Mouse (Mus musculus): ENCODE data around the gene Gm10226. TPM values are rescaled to one million over a fixed set of nuclear protein-coding genes. Genes with fewer than 3 reads are reported as not detected.
"Not testable (repeated sequence)": the region's sequence is repeated elsewhere in the genome, so short reads cannot be mapped to it uniquely, and the experiment has no call there.

The Gm10226 gene
- 14.7 and 14.8 TPM in 2 replicates for polyA plus RNA-seq (2015; fragmentation: Nextera tagmentation; extraction: Ambion mirVana)

GRCm38 (mm10) chr17:21691560-21691959, at the start of gene Gm10226:
Gene Gm10226, plus strand, starts transcription at chr17:21691860.
- WGBS, result 95% methylated on average over 3 of the region's 3 CpGs
- ATAC-seq (replicated peaks), result no peak
- H3K4me2 ChIP-seq (replicated peaks), result no peak within 1 kb of the TSS
- peaks cover 39% of the 10 kb centered on the region for H3K36me3 ChIP-seq
- H3K9ac ChIP-seq (replicated peaks), result no peak within 1 kb of the TSS
- no peaks in the 10 kb centered on the region for H3K27me3 ChIP-seq
- H3K9me3 ChIP-seq, result no peaks in the 10 kb centered on the region
- H3K4me3 ChIP-seq, result no peak within 1 kb of the TSS
- H3K27ac ChIP-seq (replicated peaks), result no peak within 1 kb of the TSS
- H3K4me1 ChIP-seq, result no peaks in the 10 kb centered on the region

GRCm38 (mm10) chr17:21648791-21649190, 42.9 kb upstream of the Gm10226 start:
- no peak overlapping the region for H3K9ac ChIP-seq (replicated peaks)
- 0 out of 2 replicates have a peak, but pooled peaks cover 3% of the 10 kb centered on the region for H3K36me3 ChIP-seq
- no peaks in the 10 kb centered on the region for H3K4me1 ChIP-seq
- H3K4me2 ChIP-seq (replicated peaks), result no peak overlapping the region
- no peak overlapping the region for H3K4me3 ChIP-seq
- H3K27ac ChIP-seq (replicated peaks), result no peak overlapping the region
- ATAC-seq (replicated peaks), result no peak
- no peaks in the 10 kb centered on the region for H3K27me3 ChIP-seq
- no peaks in the 10 kb centered on the region for H3K9me3 ChIP-seq
- WGBS, result 80% methylated on average over 3 of the region's 3 CpGs

GRCm38 (mm10) chr17:21649936-21650335, 41.7 kb upstream of the Gm10226 start:
- Histone ChIP-seq H3K27me3 (no peaks in the 10 kb centered on the region), H3K27ac (replicated peaks) (peak overlapping the region; percentile 78), H3K4me1 (no peaks in the 10 kb centered on the region), H3K9me3 (no peaks in the 10 kb centered on the region), H3K9ac (replicated peaks) (peak overlapping the region; percentile 47; the same call in 1 of the 2 replicates), H3K4me3 (peak overlapping the region; percentile 49), H3K4me2 (replicated peaks) (peak overlapping the region; percentile 48), H3K36me3 (0 out of 2 replicates have a peak, but pooled peaks cover 3% of the 10 kb centered on the region)
- 32% methylated on average over 2 of the region's 2 CpGs for WGBS
- ATAC-seq (replicated peaks), result peak; percentile 47

GRCm38 (mm10) chr17:21650364-21650907, 41.2 kb upstream of the Gm10226 start, which contains the start of gene Zfp983:
Gene Zfp983, plus strand, starts transcription at chr17:21650624.
- WGBS, result 2% methylated on average over 17 of the region's 17 CpGs
- not testable (repeated sequence) for H3K4me1 ChIP-seq, H3K36me3 ChIP-seq, H3K9me3 ChIP-seq, H3K27me3 ChIP-seq
- Histone ChIP-seq H3K27ac (replicated peaks) (peak within 1 kb of the TSS; percentile 78), H3K9ac (replicated peaks) (peak within 1 kb of the TSS; percentile 47; the same call in 1 of the 2 replicates), H3K4me2 (replicated peaks) (peak within 1 kb of the TSS; percentile 48), H3K4me3 (peak within 1 kb of the TSS; percentile 49)
- ATAC-seq (replicated peaks), result peak; percentile 98

GRCm38 (mm10) chr17:21678826-21679225, 12.8 kb upstream of the Gm10226 start:
- H3K36me3 ChIP-seq; H3K4me2 ChIP-seq (replicated peaks); H3K4me3 ChIP-seq; H3K27ac ChIP-seq (replicated peaks); H3K27me3 ChIP-seq; H3K9ac ChIP-seq (replicated peaks); H3K4me1 ChIP-seq; H3K9me3 ChIP-seq: not testable (repeated sequence)
- WGBS, result 43% methylated on average over 1 of the region's 1 CpGs
- ATAC-seq (replicated peaks), result peak; percentile 4; the same call in 1 of the 2 replicates

GRCm38 (mm10) chr17:21679273-21680018, 12.2 kb upstream of the Gm10226 start:
- peak overlapping the region; percentile 70 for H3K27ac ChIP-seq (replicated peaks)
- 4% methylated on average over 9 of the region's 9 CpGs for whole genome bisulfite sequencing
- ATAC-seq (replicated peaks), result peak; percentile 99

GRCm38 (mm10) chr17:21680019-21680376, 11.7 kb upstream of the Gm10226 start:
- Histone ChIP-seq H3K4me2 (replicated peaks) (peak overlapping the region; percentile 51), H3K4me3 (peak overlapping the region; percentile 51), H3K9ac (replicated peaks) (peak overlapping the region; percentile 44; the same call in 1 of the 2 replicates), H3K27ac (replicated peaks) (0 out of 2 replicates have a peak overlapping the region, but pooled peaks have one; percentile 70)
- H3K36me3 ChIP-seq, H3K27me3 ChIP-seq, H3K4me1 ChIP-seq, H3K9me3 ChIP-seq: not testable (repeated sequence)
- 0% methylated on average over 10 of the region's 10 CpGs for WGBS
- peak; percentile 89 for ATAC-seq (replicated peaks)

More at GRCm38 (mm10) chr17:21679273-21680018, 12.2 kb upstream of the Gm10226 start:
- Histone ChIP-seq H3K9me3 (no peaks in the 10 kb centered on the region), H3K9ac (replicated peaks) (peak overlapping the region; percentile 44; the same call in 1 of the 2 replicates), H3K4me1 (peaks cover 9% of the 10 kb centered on the region; the same call in 1 of the 2 replicates), H3K4me2 (replicated peaks) (peak overlapping the region; percentile 51), H3K4me3 (peak overlapping the region; percentile 51), H3K27me3 (no peaks in the 10 kb centered on the region), H3K36me3 (peaks cover under 1% of the 10 kb centered on the region; the same call in 1 of the 2 replicates)

- 84% methylated on average over 3 of the region's 3 CpGs for WGBS
- no peaks in the 10 kb centered on the region for H3K4me1 ChIP-seq
- H3K9ac ChIP-seq (replicated peaks), result no peak overlapping the region
- no peak overlapping the region for H3K27ac ChIP-seq (replicated peaks)
- no peaks in the 10 kb centered on the region for H3K27me3 ChIP-seq
- peaks cover 39% of the 10 kb centered on the region for H3K36me3 ChIP-seq
- ATAC-seq (replicated peaks), result no peak
- H3K4me2 ChIP-seq (replicated peaks), result no peak overlapping the region
- no peaks in the 10 kb centered on the region for H3K9me3 ChIP-seq
- H3K4me3 ChIP-seq, result no peak overlapping the region
Measured at GRCm38 (mm10) chr17:21693342-21693741, 1.7 kb downstream of the Gm10226 start.

GRCm38 (mm10) chr17:21696073-21696472, 4.4 kb downstream of the Gm10226 start:
- H3K27ac ChIP-seq (replicated peaks), result no peak overlapping the region
- no peaks in the 10 kb centered on the region for H3K4me1 ChIP-seq
- ATAC-seq (replicated peaks), result no peak

GRCm38 (mm10) chr17:21702281-21703240, 10.9 kb downstream of the Gm10226 start:
- H3K27me3 ChIP-seq, result no peaks in the 10 kb centered on the region
- H3K9ac ChIP-seq (replicated peaks), result no peak overlapping the region
- no peaks in the 10 kb centered on the region for H3K9me3 ChIP-seq
- no peak for ATAC-seq (replicated peaks)
- H3K36me3 ChIP-seq, result no peaks in the 10 kb centered on the region
- no peak overlapping the region for H3K4me2 ChIP-seq (replicated peaks)
- 56% methylated on average over 5 of the region's 5 CpGs for WGBS
- no peak overlapping the region for H3K4me3 ChIP-seq
- H3K27ac ChIP-seq (replicated peaks), result no peak overlapping the region
- H3K4me1 ChIP-seq, result 0 out of 2 replicates have a peak, but pooled peaks cover 3% of the 10 kb centered on the region

More at GRCm38 (mm10) chr17:21696073-21696472, 4.4 kb downstream of the Gm10226 start:
- Histone ChIP-seq H3K27me3 (no peaks in the 10 kb centered on the region), H3K36me3 (peaks cover 18% of the 10 kb centered on the region), H3K4me3 (no peak overlapping the region), H3K9ac (replicated peaks) (no peak overlapping the region), H3K4me2 (replicated peaks) (no peak overlapping the region), H3K9me3 (no peaks in the 10 kb centered on the region)

- ATAC-seq (replicated peaks), result no peak
- no peak overlapping the region for H3K27ac ChIP-seq (replicated peaks)
- H3K9me3 ChIP-seq, result no peaks in the 10 kb centered on the region
- H3K9ac ChIP-seq (replicated peaks), result no peak overlapping the region
- no peaks in the 10 kb centered on the region for H3K27me3 ChIP-seq
- WGBS, result 92% methylated on average over 1 of the region's 1 CpGs
- peaks cover 6% of the 10 kb centered on the region for H3K4me1 ChIP-seq
- H3K36me3 ChIP-seq, result no peaks in the 10 kb centered on the region
- H3K4me2 ChIP-seq (replicated peaks), result no peak overlapping the region
- no peak overlapping the region for H3K4me3 ChIP-seq
Measured at GRCm38 (mm10) chr17:21703414-21703813, 11.8 kb downstream of the Gm10226 start.

All from forebrain, embryonic 15.5 days (tissue).